Mouse (Mus musculus) midbrain, embryonic 16.5 days (tissue): ENCODE measurements around the gene Casc3. TPM values are rescaled to one million over a fixed set of nuclear protein-coding genes. Genes with fewer than 3 reads are reported as not detected.

Source experiments
- ATAC-seq: fragments of 200-750 bp; cut with Nextera tagmentation; 2 replicates; pipeline ENCODE4 v1.8.0; 2017; ENCODE audit warnings: moderate TSS enrichment
- H3K27ac ChIP-seq: fragments of 300-500 bp; sonication (generic); 2 replicates; pipeline ENCODE4 v1.5.1; 2014; ENCODE audit warnings: mild to moderate bottlenecking, low read length, mixed read lengths
- H3K27me3 ChIP-seq: fragments of 300-500 bp; sonication (generic); 2 replicates; pipeline ENCODE4 v1.6.1; 2014; ENCODE audit warnings: low read depth, low read length, mixed read lengths; ENCODE audit not compliant: control insufficient read depth, insufficient read depth
- H3K36me3 ChIP-seq: fragments of 300-500 bp; sonication (generic); 2 replicates; pipeline ENCODE4 v1.6.1; 2014; ENCODE audit warnings: mild to moderate bottlenecking, low read length, moderate library complexity, mixed read lengths; ENCODE audit not compliant: control insufficient read depth, insufficient read depth
- H3K4me1 ChIP-seq: fragments of 300-500 bp; sonication (generic); 2 replicates; pipeline ENCODE4 v1.6.1; 2014; ENCODE audit warnings: mild to moderate bottlenecking, low read length, mixed read lengths; ENCODE audit not compliant: control insufficient read depth, insufficient read depth
- H3K4me2 ChIP-seq: fragments of 300-500 bp; sonication (generic); 2 replicates; pipeline ENCODE4 v1.6.1; 2014; ENCODE audit warnings: mild to moderate bottlenecking, low read length, mixed read lengths
- H3K4me3 ChIP-seq: fragments of 300-500 bp; sonication (generic); 2 replicates; pipeline ENCODE4 v1.5.1; 2014; ENCODE audit warnings: low read depth, mild to moderate bottlenecking, low read length, moderate library complexity, mixed read lengths
- H3K9ac ChIP-seq: fragments of 300-500 bp; sonication (generic); 2 replicates; pipeline ENCODE4 v1.6.1; 2014; ENCODE audit warnings: low read depth, low read length, mixed read lengths
- H3K9me3 ChIP-seq: fragments of 300-500 bp; sonication (generic); replicated peaks from 2 replicates; pipeline ENCODE4 v1.6.1; 2014; ENCODE audit warnings: mild to moderate bottlenecking, low read length, mixed read lengths; ENCODE audit not compliant: control insufficient read depth, poor library complexity, severe bottlenecking
- WGBS: fragments of 180-500 bp; shearing (Covaris S2); extraction: QIAGEN DNeasy Blood & Tissue Kit; methylation state at CpG from one replicate; pipeline ENCODE4 v1.1.7; 2014; 5-methylcytosine and 5-hydroxymethylcytosine counted together
- polyA plus RNA-seq: library from polyadenylated mRNA; unstranded; fragments of >200 nt; fragmentation: Nextera tagmentation; extraction: Ambion mirVana; gene quantifications from 2 replicates; pipeline ENCODE4 v1.2.1, GENCODE M21; 2015

Gene Casc3
- 47.0 and 51.7 TPM in 2 replicates for polyA plus RNA-seq

DNA sequence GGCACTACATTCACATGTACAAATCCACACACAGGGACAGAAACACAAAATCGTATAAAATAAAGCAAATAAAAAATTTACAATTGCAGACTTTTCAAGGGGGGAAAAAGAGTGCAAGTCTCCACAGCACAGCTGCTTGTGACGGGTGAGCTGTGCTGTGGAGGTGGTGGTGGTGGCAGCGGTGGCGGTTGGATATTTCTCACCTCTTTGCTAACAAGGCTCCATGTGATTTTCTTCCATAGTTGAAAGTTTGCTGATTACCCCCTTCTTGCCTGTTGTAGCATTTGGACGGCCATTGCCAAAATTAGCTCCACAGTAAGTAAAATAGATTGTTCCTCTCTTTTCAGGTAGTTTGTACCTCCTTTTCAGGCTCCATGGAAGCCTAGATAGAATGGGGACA lies at the start of gene Casc3:
Gene Casc3, plus strand, starts transcription at position 301 of the 400 bp plus-strand sequence.
- peaks cover 45% of the 10 kb centered on the region for H3K36me3 ChIP-seq
- no peak within 1 kb of the TSS for H3K4me2 ChIP-seq
- no peaks in the 10 kb centered on the region for H3K27me3 ChIP-seq
- H3K4me3 ChIP-seq: no peak within 1 kb of the TSS
- no peak within 1 kb of the TSS for H3K27ac ChIP-seq
- H3K9me3 ChIP-seq: no peaks in the 10 kb centered on the region
- H3K4me1 ChIP-seq: peaks cover 6% of the 10 kb centered on the region
- H3K9ac ChIP-seq: no peak within 1 kb of the TSS
- WGBS: 95% methylated on average over 5 of the region's 5 CpGs
- ATAC-seq: no peak

DNA sequence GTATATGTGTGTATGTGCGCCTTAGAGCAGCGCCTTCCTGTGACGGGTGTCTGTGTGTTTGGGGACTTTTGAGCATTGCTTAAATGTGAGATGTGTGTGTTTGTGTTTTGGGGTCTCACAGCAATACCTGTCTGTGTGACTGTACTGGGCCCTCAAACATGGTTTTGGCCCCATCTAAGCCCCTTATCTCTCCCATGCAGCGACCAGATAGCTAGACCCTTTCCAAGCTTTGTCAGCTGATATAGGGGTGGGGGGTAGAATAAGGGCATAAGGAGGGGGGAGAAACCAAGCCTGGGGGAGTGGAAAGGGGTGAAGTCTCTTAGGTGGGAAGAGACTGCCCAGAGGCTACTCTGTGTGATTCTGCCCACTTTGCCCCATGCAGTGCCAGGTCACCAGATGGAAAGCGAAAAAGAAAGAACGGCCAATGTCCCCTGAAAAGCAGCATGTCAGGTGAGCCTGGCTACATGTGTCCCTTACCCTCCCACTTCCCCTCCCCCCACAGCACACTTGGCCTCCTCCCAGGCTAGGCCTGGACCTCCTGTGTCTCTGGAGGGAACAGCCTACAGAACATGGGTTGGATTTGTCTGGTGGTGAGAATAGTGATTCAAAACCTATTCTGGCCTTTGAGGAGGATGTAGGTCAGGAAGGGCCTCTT lies 48.9 kb upstream of the Casc3 start:
- Histone ChIP-seq H3K9me3 (no peaks in the 10 kb centered on the region), H3K4me2 (no peak overlapping the region), H3K27me3 (no peaks in the 10 kb centered on the region), H3K27ac (no peak overlapping the region), H3K36me3 (peaks cover 35% of the 10 kb centered on the region), H3K4me3 (no peak overlapping the region), H3K9ac (no peak overlapping the region), H3K4me1 (peaks cover 40% of the 10 kb centered on the region)
- WGBS: 91% methylated on average over 6 of the region's 6 CpGs
- ATAC-seq: no peak

DNA sequence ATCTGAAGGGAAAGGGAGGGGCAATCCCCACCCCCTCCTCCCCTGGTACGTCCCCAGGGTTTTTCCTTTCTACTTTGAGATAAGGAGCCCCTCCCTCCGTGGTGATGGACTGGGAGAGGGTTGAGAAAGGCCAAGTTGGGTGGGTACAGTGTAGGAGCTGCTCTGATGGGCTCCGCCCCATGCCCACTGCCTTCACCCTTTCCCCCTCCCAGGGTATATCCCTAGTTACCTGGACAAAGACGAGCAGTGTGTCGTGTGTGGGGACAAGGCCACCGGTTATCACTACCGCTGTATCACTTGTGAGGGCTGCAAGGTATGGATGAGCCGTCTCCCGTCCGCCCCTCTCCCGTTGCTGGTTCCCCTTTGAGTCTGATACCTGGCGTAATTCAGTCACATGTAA lies 48.0 kb upstream of the Casc3 start:
- no peak for ATAC-seq
- WGBS: 92% methylated on average over 12 of the region's 12 CpGs
- Histone ChIP-seq H3K27me3 (no peaks in the 10 kb centered on the region), H3K4me3 (no peak overlapping the region), H3K36me3 (peaks cover 40% of the 10 kb centered on the region), H3K27ac (no peak overlapping the region), H3K4me2 (no peak overlapping the region), H3K4me1 (peaks cover 31% of the 10 kb centered on the region), H3K9ac (no peak overlapping the region), H3K9me3 (no peaks in the 10 kb centered on the region)

DNA sequence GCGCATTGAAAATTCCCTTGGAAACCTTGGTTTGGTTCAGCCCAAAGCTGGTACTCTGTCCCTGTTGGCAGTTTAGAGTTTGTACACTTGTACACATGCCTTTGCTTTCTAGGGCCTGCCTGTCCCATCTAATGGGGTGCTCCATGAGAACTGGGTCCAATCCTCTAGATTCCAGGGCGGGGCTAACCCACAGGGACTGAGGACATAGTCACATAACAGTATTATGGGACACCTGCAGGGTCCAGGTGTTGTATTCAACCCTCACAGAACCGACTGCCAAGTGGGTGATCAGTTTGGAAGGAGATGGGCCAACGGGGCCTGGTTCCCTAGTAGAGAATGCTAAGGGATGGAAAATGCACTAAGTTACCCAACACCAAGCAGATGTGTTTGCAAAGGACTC lies 42.8 kb upstream of the Casc3 start:
- H3K27ac ChIP-seq: no peak overlapping the region

DNA sequence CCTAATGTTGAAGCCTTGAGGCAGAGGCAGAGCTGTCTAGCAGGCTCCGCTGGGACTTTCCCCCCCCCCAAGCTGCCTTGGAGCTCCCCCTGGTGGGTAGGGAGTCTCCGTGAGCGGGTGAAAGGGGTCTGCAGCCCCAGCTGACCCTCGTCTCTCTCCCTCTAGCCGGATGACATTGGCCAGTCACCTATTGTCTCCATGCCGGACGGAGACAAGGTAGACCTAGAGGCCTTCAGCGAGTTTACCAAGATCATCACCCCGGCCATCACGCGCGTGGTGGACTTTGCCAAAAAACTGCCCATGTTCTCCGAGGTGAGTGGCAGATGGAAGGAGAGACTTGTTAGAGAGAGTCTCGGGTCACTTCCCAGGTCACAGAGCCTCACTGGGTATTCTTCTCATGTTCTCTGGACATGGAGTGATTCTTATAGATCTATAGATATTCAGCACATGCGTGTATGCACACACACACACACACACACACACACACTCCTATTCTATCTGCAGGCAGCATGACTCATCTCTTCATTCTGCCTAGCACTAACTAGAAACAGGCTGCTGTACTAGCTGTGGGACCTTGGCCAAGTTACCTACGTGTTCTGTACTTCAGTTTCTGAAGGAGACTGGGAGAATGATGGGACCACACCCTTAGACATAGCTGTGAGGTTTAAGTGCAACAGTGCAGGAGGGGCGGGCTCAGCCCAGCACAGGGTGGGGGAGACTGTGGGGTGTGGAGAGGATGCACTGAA lies 41.8 kb upstream of the Casc3 start:
- no peaks in the 10 kb centered on the region for H3K9me3 ChIP-seq
- ATAC-seq: no peak
- H3K9ac ChIP-seq: no peak overlapping the region
- H3K36me3 ChIP-seq: peaks cover 39% of the 10 kb centered on the region
- H3K27me3 ChIP-seq: no peaks in the 10 kb centered on the region
- WGBS: 69% methylated on average over 17 of the region's 17 CpGs
- no peak overlapping the region for H3K4me2 ChIP-seq
- no peak overlapping the region for H3K4me3 ChIP-seq
- H3K27ac ChIP-seq: no peak overlapping the region
- H3K4me1 ChIP-seq: peaks cover 26% of the 10 kb centered on the region

More for the DNA sequence above, 42.8 kb upstream of the Casc3 start:
- Histone ChIP-seq H3K4me1 (peaks cover 17% of the 10 kb centered on the region), H3K27me3 (no peaks in the 10 kb centered on the region), H3K4me3 (no peak overlapping the region), H3K36me3 (peaks cover 47% of the 10 kb centered on the region), H3K4me2 (no peak overlapping the region), H3K9ac (no peak overlapping the region), H3K9me3 (no peaks in the 10 kb centered on the region)
- 92% methylated on average over 4 of the region's 4 CpGs for WGBS
- ATAC-seq: no peak

DNA sequence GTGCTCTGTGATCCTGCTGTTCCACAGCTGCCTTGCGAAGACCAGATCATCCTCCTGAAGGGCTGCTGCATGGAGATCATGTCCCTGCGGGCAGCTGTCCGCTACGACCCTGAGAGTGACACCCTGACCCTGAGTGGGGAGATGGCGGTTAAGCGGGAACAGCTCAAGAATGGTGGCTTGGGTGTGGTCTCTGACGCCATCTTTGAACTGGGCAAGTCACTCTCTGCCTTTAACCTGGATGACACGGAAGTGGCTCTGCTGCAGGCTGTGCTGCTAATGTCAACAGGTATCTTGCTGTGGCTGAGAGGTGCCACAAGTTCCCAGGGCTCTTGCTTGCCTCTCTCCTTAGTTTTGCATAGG lies 41.2 kb upstream of the Casc3 start:
- Histone ChIP-seq H3K4me3 (no peak overlapping the region), H3K27me3 (no peaks in the 10 kb centered on the region), H3K4me1 (peaks cover 31% of the 10 kb centered on the region), H3K9ac (no peak overlapping the region), H3K4me2 (no peak overlapping the region), H3K27ac (no peak overlapping the region), H3K9me3 (no peaks in the 10 kb centered on the region), H3K36me3 (peaks cover 43% of the 10 kb centered on the region)
- 86% methylated on average over 8 of the region's 8 CpGs for WGBS
- no peak for ATAC-seq

DNA sequence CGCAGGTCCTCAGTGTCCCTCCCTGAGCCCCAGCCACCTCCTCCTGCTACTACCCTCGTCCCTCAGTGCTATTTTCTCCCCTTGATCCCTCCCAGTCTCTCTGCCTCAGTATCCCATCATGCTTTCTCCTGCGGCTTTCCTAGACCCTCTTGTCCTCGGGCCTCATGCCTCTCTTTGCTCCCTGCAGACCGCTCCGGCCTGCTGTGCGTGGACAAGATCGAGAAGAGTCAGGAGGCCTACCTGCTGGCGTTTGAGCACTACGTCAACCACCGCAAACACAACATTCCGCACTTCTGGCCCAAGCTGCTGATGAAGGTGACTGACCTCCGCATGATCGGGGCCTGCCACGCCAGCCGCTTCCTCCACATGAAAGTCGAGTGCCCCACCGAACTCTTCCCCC lies 40.6 kb upstream of the Casc3 start:
- WGBS: 82% methylated on average over 18 of the region's 18 CpGs
- Histone ChIP-seq H3K4me3 (no peak overlapping the region), H3K36me3 (peaks cover 48% of the 10 kb centered on the region), H3K27me3 (no peaks in the 10 kb centered on the region), H3K9ac (no peak overlapping the region), H3K27ac (no peak overlapping the region; the same call in 1 of the 2 replicates), H3K4me1 (peaks cover 35% of the 10 kb centered on the region), H3K9me3 (no peaks in the 10 kb centered on the region), H3K4me2 (no peak overlapping the region)
- no peak for ATAC-seq

DNA sequence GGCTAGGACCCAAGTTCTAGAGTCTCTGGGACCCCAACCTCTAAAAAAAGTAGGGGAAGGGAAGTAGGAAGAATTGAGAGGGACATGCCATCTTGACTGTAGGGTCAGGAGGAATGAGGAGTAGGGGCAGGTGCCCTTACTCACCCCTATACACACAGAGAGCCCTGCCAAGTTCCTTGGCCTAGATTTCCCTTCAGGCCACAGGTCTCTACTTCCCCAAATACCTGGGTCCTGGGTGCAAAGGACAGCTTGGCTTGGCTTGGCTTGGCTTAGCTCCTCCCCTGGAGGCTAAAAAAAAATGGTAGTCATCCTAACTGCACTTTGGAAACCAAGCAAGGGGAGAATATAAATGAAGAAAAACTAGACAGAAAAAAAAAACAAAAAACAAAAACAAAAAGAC lies 40.0 kb upstream of the Casc3 start:
- peaks cover 35% of the 10 kb centered on the region for H3K4me1 ChIP-seq
- no peak overlapping the region for H3K9ac ChIP-seq
- no peaks in the 10 kb centered on the region for H3K9me3 ChIP-seq
- no peaks in the 10 kb centered on the region for H3K27me3 ChIP-seq
- H3K27ac ChIP-seq: no peak overlapping the region; the same call in 1 of the 2 replicates
- no peak for ATAC-seq
- H3K4me2 ChIP-seq: no peak overlapping the region
- H3K4me3 ChIP-seq: no peak overlapping the region
- H3K36me3 ChIP-seq: peaks cover 53% of the 10 kb centered on the region
